Mouse (Mus musculus) cortical plate, adult 2 months (tissue): Measurements from ENCODE around the gene Dcun1d2. TPM values are rescaled to one million over a fixed set of nuclear protein-coding genes. Genes with fewer than 3 reads are reported as not detected.

Experiments
- H3K27ac ChIP-seq: fragments of 200-500 bp; 2 replicates; pipeline ENCODE4 v1.5.1; 2012; ENCODE audit warnings: low read length, control low read depth, inconsistent platforms; ENCODE audit not compliant: insufficient read depth
- H3K4me1 ChIP-seq: fragments of 200-500 bp; 2 replicates; pipeline ENCODE4 v1.6.1; 2011; ENCODE audit warnings: low read length; ENCODE audit not compliant: control insufficient read depth, insufficient read depth
- H3K4me3 ChIP-seq: fragments of 200-500 bp; 2 replicates; pipeline ENCODE4 v1.5.1; 2011; ENCODE audit warnings: mild to moderate bottlenecking, low read length, control low read depth; ENCODE audit not compliant: insufficient read depth
- CTCF ChIP-seq: fragments of 200-500 bp; IDR thresholded peaks from 2 replicates; pipeline ENCODE4 v1.5.1; 2011; ENCODE audit warnings: mild to moderate bottlenecking, control low read depth, low read length; ENCODE audit not compliant: insufficient read depth; ENCODE audit errors: extremely low read depth
- POLR2A ChIP-seq: fragments of 200-500 bp; IDR thresholded peaks from 2 replicates; pipeline ENCODE4 v1.6.1; 2011; ENCODE audit warnings: mild to moderate bottlenecking, low read length, control low read depth; ENCODE audit not compliant: insufficient read depth; ENCODE audit errors: extremely low read depth
- polyA plus RNA-seq: library from polyadenylated mRNA; depleted of rRNA; stranded (reverse); fragments of >200 nt; gene quantifications from 2 replicates; pipeline ENCODE4 v1.2.3, GENCODE M21; 2012; rRNA removed

Dcun1d2 gene
- polyA plus RNA-seq, 1 experiment = 56.4 TPM

DNA sequence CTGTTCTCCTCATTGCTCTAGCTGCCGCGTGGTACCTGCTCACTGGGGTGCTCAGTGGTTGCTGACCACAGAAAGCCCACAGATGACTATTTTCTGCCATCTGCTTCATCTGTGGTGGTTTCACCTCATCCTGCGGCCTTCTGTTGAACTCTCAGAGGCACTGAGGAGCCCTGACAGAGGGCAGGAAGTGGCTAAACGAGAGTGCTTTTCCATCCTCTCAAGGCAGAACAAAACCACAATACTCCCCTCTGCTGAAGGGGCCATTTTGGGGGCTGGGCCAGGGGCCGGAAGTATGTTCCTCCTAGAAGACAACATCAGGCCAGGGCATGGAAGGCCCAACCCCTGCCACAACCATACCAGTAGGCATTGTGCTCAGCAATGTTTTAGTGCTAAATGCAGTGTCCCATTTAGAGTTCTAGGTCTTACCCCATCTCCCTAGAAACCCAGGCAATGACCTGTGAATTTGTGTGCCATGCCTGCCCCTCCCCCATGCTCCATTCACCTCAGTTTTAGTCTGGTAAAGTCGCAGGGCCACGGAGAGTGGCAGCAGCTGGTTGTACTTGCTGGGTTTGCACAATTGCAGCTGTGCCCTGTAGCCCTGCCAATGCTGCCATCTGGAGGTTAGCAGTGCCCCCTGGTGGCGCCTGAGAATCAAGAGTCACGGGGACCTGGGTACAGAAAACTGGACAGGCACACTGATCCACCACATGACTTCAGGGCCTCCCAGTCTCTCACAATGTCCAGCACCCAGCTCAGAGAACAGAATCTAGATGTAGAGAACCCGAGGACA lies 74.3 kb downstream of the Dcun1d2 start:
- Histone ChIP-seq H3K27ac (no peak overlapping the region), H3K4me1 (peaks cover 2% of the 10 kb centered on the region; the same call in 1 of the 2 replicates), H3K4me3 (no peak overlapping the region)
- TF ChIP-seq POLR2A (no peak), CTCF (peak; percentile 80)

GRCm38 (mm10) chr8:13209770-13210169 lies 78.2 kb downstream of the Dcun1d2 start:
- no peak for TF ChIP-seq POLR2A
- TF ChIP-seq CTCF = no peak
- no peak overlapping the region for H3K4me3 ChIP-seq
- H3K27ac ChIP-seq = no peak overlapping the region
- H3K4me1 ChIP-seq = peaks cover 3% of the 10 kb centered on the region; the same call in 1 of the 2 replicates

DNA sequence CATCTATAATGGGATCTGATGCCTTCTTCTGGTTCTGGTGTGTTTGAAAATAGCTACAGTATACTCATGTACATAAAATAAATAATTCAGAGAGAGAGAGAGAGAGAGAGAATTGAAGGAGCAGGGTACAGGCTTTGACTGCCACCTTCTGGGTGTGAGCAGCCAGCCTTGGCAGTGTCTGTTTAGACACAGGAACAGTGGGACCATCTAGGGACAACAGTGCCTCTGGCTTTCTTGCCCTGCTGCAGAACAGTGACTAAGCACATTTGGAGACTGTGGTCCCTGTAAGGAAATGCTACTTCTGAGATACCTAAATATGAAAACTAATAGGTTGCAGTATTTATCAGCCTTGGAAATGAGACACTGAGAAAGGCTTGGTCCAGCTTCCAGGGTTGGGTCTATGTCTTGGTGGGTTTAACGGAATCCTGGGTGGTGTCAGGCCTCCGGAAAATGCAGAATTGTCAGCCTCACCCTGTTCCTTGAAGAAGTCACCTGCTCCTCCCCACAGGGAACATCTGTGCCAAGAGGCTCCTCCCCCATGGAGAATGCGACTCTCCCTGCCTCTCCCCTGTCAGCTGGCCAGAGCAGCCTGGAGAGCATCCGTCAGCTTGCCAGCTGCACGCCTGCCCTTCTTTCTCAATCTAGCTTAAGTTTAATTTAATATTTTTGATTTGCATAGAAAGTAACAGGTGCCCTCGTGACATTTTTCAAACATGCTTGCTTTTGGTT lies 79.1 kb downstream of the Dcun1d2 start:
- Histone ChIP-seq H3K4me1 (peaks cover 3% of the 10 kb centered on the region; the same call in 1 of the 2 replicates), H3K4me3 (no peak overlapping the region), H3K27ac (no peak overlapping the region)
- TF ChIP-seq POLR2A = no peak
- peak; percentile 41 for TF ChIP-seq CTCF

- H3K27ac ChIP-seq = no peak overlapping the region
- no peak overlapping the region for H3K4me3 ChIP-seq
- H3K4me1 ChIP-seq = peaks cover 2% of the 10 kb centered on the region; the same call in 1 of the 2 replicates
- TF ChIP-seq POLR2A = no peak
- TF ChIP-seq CTCF = no peak
Measured at GRCm38 (mm10) chr8:13206290-13206689, 81.6 kb downstream of the Dcun1d2 start.

Other genes with a start within 250 kb of the Dcun1d2 start
- gene Proz, start 227.2 kb downstream of the Dcun1d2 start, polyA plus RNA-seq = 0.06 and 0.08 TPM in 2 replicates
- 32.8 and 36.1 TPM in 2 replicates for gene Pcid2, start 182.7 kb downstream of the Dcun1d2 start, polyA plus RNA-seq
- 45.5 and 46.9 TPM in 2 replicates for gene Cul4a, start 182.5 kb downstream of the Dcun1d2 start, polyA plus RNA-seq
- gene Lamp1, start 129.0 kb downstream of the Dcun1d2 start, polyA plus RNA-seq = 425 and 453 TPM in 2 replicates
- 6.5 and 6.7 TPM in 2 replicates for gene Grtp1, start 87.5 kb downstream of the Dcun1d2 start, polyA plus RNA-seq
- 0.38 and 0.54 TPM in 2 replicates for gene Adprhl1, start 34.0 kb downstream of the Dcun1d2 start, polyA plus RNA-seq
- gene Tmco3, start 59 bp upstream of the Dcun1d2 start, polyA plus RNA-seq = 43.1 and 43.3 TPM in 2 replicates
- 76.6 and 77.6 TPM in 2 replicates for gene Tfdp1, start 50.6 kb upstream of the Dcun1d2 start, polyA plus RNA-seq
- gene Atp4b, start 108.7 kb upstream of the Dcun1d2 start, polyA plus RNA-seq = not detected in 2 replicates
- gene Grk1, start 117.0 kb upstream of the Dcun1d2 start, polyA plus RNA-seq = 0.02 TPM in 1 of 2 replicates, not detected in the other
- 3.7 and 4.0 TPM in 2 replicates for gene Tmem255b, start 147.1 kb upstream of the Dcun1d2 start, polyA plus RNA-seq
- 101 and 106 TPM in 2 replicates for gene Gas6, start 206.4 kb upstream of the Dcun1d2 start, polyA plus RNA-seq